Mouse (Mus musculus) intestine, postnatal 0 days (tissue): Measurements from ENCODE around the gene R3hdml. TPM values are rescaled to one million over a fixed set of nuclear protein-coding genes. Genes with fewer than 3 reads are reported as not detected.
A peak's percentile ranks its signal among the peaks of the same experiment; 100 is the strongest.

ENCODE experiments used
- ATAC-seq: fragments of 200-750 bp; cut with Nextera tagmentation; 2 replicates; pipeline ENCODE4 v1.8.0; 2017; ENCODE audit warnings: mild to moderate bottlenecking, moderate TSS enrichment, moderate library complexity
- H3K27ac ChIP-seq: fragments of 300-500 bp; sonication (generic); 2 replicates; pipeline ENCODE4 v1.5.1; 2014; ENCODE audit warnings: mild to moderate bottlenecking, low read depth, low read length, moderate library complexity
- H3K27me3 ChIP-seq: fragments of 300-500 bp; sonication (generic); replicated peaks from 2 replicates; pipeline ENCODE4 v1.6.1; 2014; ENCODE audit warnings: low read length, mixed read lengths; ENCODE audit not compliant: control insufficient read depth, insufficient read depth
- H3K36me3 ChIP-seq: fragments of 300-500 bp; sonication (generic); 2 replicates; pipeline ENCODE4 v1.6.1; 2014; ENCODE audit warnings: mild to moderate bottlenecking, moderate library complexity; ENCODE audit not compliant: control insufficient read depth, insufficient read depth
- H3K4me1 ChIP-seq: fragments of 300-500 bp; sonication (generic); replicated peaks from 2 replicates; pipeline ENCODE4 v1.6.1; 2014; ENCODE audit warnings: antibody characterized with exemption, low read length, mixed read lengths; ENCODE audit not compliant: control insufficient read depth, insufficient read depth
- H3K4me2 ChIP-seq: fragments of 300-500 bp; sonication (generic); replicated peaks from 2 replicates; pipeline ENCODE4 v1.6.1; 2014; ENCODE audit warnings: low read depth, mild to moderate bottlenecking, moderate library complexity
- H3K4me3 ChIP-seq: fragments of 300-500 bp; sonication (generic); 2 replicates; pipeline ENCODE4 v1.5.1; 2014; ENCODE audit warnings: low read depth, low read length
- H3K9ac ChIP-seq: fragments of 300-500 bp; sonication (generic); 2 replicates; pipeline ENCODE4 v1.6.1; 2014; ENCODE audit warnings: mild to moderate bottlenecking, low read depth, low read length
- H3K9me3 ChIP-seq: fragments of 300-500 bp; sonication (generic); 2 replicates; pipeline ENCODE4 v1.6.1; 2016; ENCODE audit warnings: mixed run types; ENCODE audit not compliant: control insufficient read depth
- CTCF ChIP-seq: sonication (generic); IDR thresholded peaks from 2 replicates; pipeline ENCODE4 v1.5.1; 2016; ENCODE audit warnings: low read depth, mild to moderate bottlenecking, control low read depth, antibody characterized with exemption, moderate library complexity
- WGBS: fragments of 180-500 bp; shearing (Covaris S2); extraction: QIAGEN DNeasy Blood & Tissue Kit; methylation state at CpG from one replicate; pipeline ENCODE4 v1.1.7; 2014; 5-methylcytosine and 5-hydroxymethylcytosine counted together
- polyA plus RNA-seq: library from polyadenylated mRNA; unstranded; fragments of >200 nt; fragmentation: Nextera tagmentation; extraction: Ambion mirVana; gene quantifications from 2 replicates; pipeline ENCODE4 v1.2.1, GENCODE M21; 2015

The R3hdml gene
- polyA plus RNA-seq, 1 experiment from 2014 or later = 0.46 TPM

GRCm38 (mm10) chr2:163542674-163543073, 50.6 kb downstream of the R3hdml start:
- peak overlapping the region; percentile 59; the same call in 1 of the 2 replicates for H3K9ac ChIP-seq
- no peak overlapping the region for H3K4me3 ChIP-seq
- peak overlapping the region; percentile 94; the same call in 1 of the 2 replicates for H3K27ac ChIP-seq
- H3K27me3 ChIP-seq = no peaks in the 10 kb centered on the region
- H3K9me3 ChIP-seq = no peaks in the 10 kb centered on the region
- ATAC-seq = no peak
- WGBS = 78% methylated on average over 10 of the region's 10 CpGs
- no peaks in the 10 kb centered on the region for H3K36me3 ChIP-seq
- peaks cover 4% of the 10 kb centered on the region; the same call in 1 of the 2 replicates for H3K4me1 ChIP-seq
- TF ChIP-seq CTCF = no peak
- peak overlapping the region; percentile 62 for H3K4me2 ChIP-seq

GRCm38 (mm10) chr2:163546623-163547318, 54.7 kb downstream of the R3hdml start:
- Histone ChIP-seq H3K9ac (peak overlapping the region; percentile 65), H3K27me3 (no peaks in the 10 kb centered on the region), H3K4me3 (peak overlapping the region; percentile 53), H3K4me1 (peaks cover 4% of the 10 kb centered on the region), H3K4me2 (peak overlapping the region; percentile 64), H3K9me3 (no peaks in the 10 kb centered on the region), H3K36me3 (0 out of 2 replicates have a peak, but pooled peaks cover 8% of the 10 kb centered on the region), H3K27ac (peak overlapping the region; percentile 77)
- WGBS = 36% methylated on average over 14 of the region's 14 CpGs
- peak; percentile 85 for ATAC-seq
- TF ChIP-seq CTCF = no peak

GRCm38 (mm10) chr2:163548822-163549221, 56.7 kb downstream of the R3hdml start:
- no peak for TF ChIP-seq CTCF
- peak overlapping the region; percentile 53 for H3K4me3 ChIP-seq
- H3K27me3 ChIP-seq = no peaks in the 10 kb centered on the region
- peak overlapping the region; percentile 77; the same call in 1 of the 2 replicates for H3K27ac ChIP-seq
- no peak for ATAC-seq
- H3K9me3 ChIP-seq = no peaks in the 10 kb centered on the region
- H3K36me3 ChIP-seq = peaks cover 8% of the 10 kb centered on the region; the same call in 1 of the 2 replicates
- peak overlapping the region; percentile 64 for H3K4me2 ChIP-seq
- 31% methylated on average over 6 of the region's 6 CpGs for WGBS
- no peaks in the 10 kb centered on the region; the same call in none of the 2 replicates for H3K4me1 ChIP-seq
- H3K9ac ChIP-seq = no peak overlapping the region; the same call in 1 of the 2 replicates

- Histone ChIP-seq H3K4me3 (peak overlapping the region; percentile 53), H3K4me2 (peak overlapping the region; percentile 64), H3K27me3 (no peaks in the 10 kb centered on the region), H3K27ac (peak overlapping the region; percentile 60), H3K9me3 (no peaks in the 10 kb centered on the region), H3K9ac (0 out of 2 replicates have a peak overlapping the region, but pooled peaks have one; percentile 40), H3K4me1 (no peaks in the 10 kb centered on the region; the same call in 1 of the 2 replicates), H3K36me3 (peaks cover 8% of the 10 kb centered on the region; the same call in 1 of the 2 replicates)
- 21% methylated on average over 6 of the region's 6 CpGs for WGBS
- ATAC-seq = no peak
- TF ChIP-seq CTCF = no peak
Observed at GRCm38 (mm10) chr2:163549786-163550185, 57.7 kb downstream of the R3hdml start.

Other genes with a start within 250 kb of the R3hdml start
- gene Jph2, start 94.3 kb upstream of the R3hdml start, polyA plus RNA-seq = 9.8 and 10.0 TPM in 2 replicates
- gene Oser1, start 67.6 kb upstream of the R3hdml start, polyA plus RNA-seq = 62.3 and 64.5 TPM in 2 replicates
- 2.3 and 2.4 TPM in 2 replicates for gene Gdap1l1, start 53.8 kb upstream of the R3hdml start, polyA plus RNA-seq
- gene Fitm2, start 19.7 kb upstream of the R3hdml start, polyA plus RNA-seq = 5.3 and 5.5 TPM in 2 replicates
- gene Hnf4a, start 14.5 kb downstream of the R3hdml start, polyA plus RNA-seq = 50.8 and 53.0 TPM in 2 replicates
- gene Ttpal, start 110.0 kb downstream of the R3hdml start, polyA plus RNA-seq = 10.4 and 10.9 TPM in 2 replicates
- 61.3 and 68.5 TPM in 2 replicates for gene Serinc3, start 152.8 kb downstream of the R3hdml start, polyA plus RNA-seq
- gene Pkig, start 166.1 kb downstream of the R3hdml start, polyA plus RNA-seq = 114 and 116 TPM in 2 replicates